Mouse (Mus musculus) kidney, adult 18-20 months (tissue): ENCODE data around the gene Baz1a.
"Not testable (repeated sequence)": the region's sequence is repeated elsewhere in the genome, so short reads cannot be mapped to it uniquely, and the experiment has no call there.

ENCODE experiments used
- DNase-seq: peaks from one replicate; pipeline ENCODE4 v3.0.0; 2021

Baz1a gene

GRCm38 (mm10) chr12:54969033-54969432, 45.1 kb downstream of the Baz1a start:
- no peak for DNase-seq

GRCm38 (mm10) chr12:54965532-54966160, 48.5 kb downstream of the Baz1a start:
- DNase-seq: no peak

- no peak for DNase-seq
These were observed 54.6 kb downstream of the Baz1a start for GRCm38 (mm10) chr12:54959569-54959968.

- no peak for DNase-seq
These were observed 57.2 kb downstream of the Baz1a start for GRCm38 (mm10) chr12:54956974-54957373.

GRCm38 (mm10) chr12:54956457-54956856, 57.7 kb downstream of the Baz1a start:
- no peak for DNase-seq

GRCm38 (mm10) chr12:54946116-54946515, 68.0 kb downstream of the Baz1a start:
- no peak for DNase-seq

GRCm38 (mm10) chr12:54942586-54943157, 71.5 kb downstream of the Baz1a start:
- not testable (repeated sequence) for DNase-seq

- DNase-seq: not testable (repeated sequence)
These were observed 76.4 kb downstream of the Baz1a start for GRCm38 (mm10) chr12:54937581-54938343.

- no peak for DNase-seq
These were observed 103.8 kb downstream of the Baz1a start for GRCm38 (mm10) chr12:54910387-54910786.

- DNase-seq: not testable (repeated sequence)
These were observed 121.6 kb downstream of the Baz1a start for GRCm38 (mm10) chr12:54892559-54892958.

GRCm38 (mm10) chr12:54890426-54890825, 123.7 kb downstream of the Baz1a start:
- DNase-seq: no peak

GRCm38 (mm10) chr12:54887580-54888127, 126.5 kb downstream of the Baz1a start:
- no peak for DNase-seq

GRCm38 (mm10) chr12:54879630-54880029, 134.5 kb downstream of the Baz1a start:
- DNase-seq: peak; percentile 74

GRCm38 (mm10) chr12:54879211-54879610, 134.9 kb downstream of the Baz1a start:
- no peak for DNase-seq

- DNase-seq: no peak
These were observed 136.3 kb downstream of the Baz1a start for GRCm38 (mm10) chr12:54877875-54878274.

- no peak for DNase-seq
These were observed 137.3 kb downstream of the Baz1a start for GRCm38 (mm10) chr12:54876879-54877278.

- DNase-seq: no peak
These were observed 139.4 kb downstream of the Baz1a start for GRCm38 (mm10) chr12:54874711-54875110.

- DNase-seq: peak; percentile 84
These were observed 151.3 kb downstream of the Baz1a start, which contains the start of gene Cfl2 for GRCm38 (mm10) chr12:54862606-54863535. Gene Cfl2, minus strand, starts transcription at chr12:54862877.

GRCm38 (mm10) chr12:54861991-54862605, 152.1 kb downstream of the Baz1a start:
- DNase-seq: no peak

GRCm38 (mm10) chr12:54859531-54859930, 154.6 kb downstream of the Baz1a start:
- DNase-seq: no peak

GRCm38 (mm10) chr12:54850551-54850950, 163.6 kb downstream of the Baz1a start:
- no peak for DNase-seq

- no peak for DNase-seq
These were observed 169.7 kb downstream of the Baz1a start for GRCm38 (mm10) chr12:54844415-54844814.
